Mouse (Mus musculus) bone marrow macrophage, adult 2 months (primary cell): ENCODE measurements around the gene Mbd5.

Source experiments
- CTCF ChIP-seq: IDR thresholded peaks from 2 replicates; pipeline ENCODE4 v1.5.1; 2012; ENCODE audit warnings: low read depth, mild to moderate bottlenecking, low read length, moderate library complexity
- POLR2A ChIP-seq: IDR thresholded peaks from 2 replicates; pipeline ENCODE4 v1.6.1; 2012; ENCODE audit warnings: mild to moderate bottlenecking, low read depth, low read length, borderline replicate concordance

DNA sequence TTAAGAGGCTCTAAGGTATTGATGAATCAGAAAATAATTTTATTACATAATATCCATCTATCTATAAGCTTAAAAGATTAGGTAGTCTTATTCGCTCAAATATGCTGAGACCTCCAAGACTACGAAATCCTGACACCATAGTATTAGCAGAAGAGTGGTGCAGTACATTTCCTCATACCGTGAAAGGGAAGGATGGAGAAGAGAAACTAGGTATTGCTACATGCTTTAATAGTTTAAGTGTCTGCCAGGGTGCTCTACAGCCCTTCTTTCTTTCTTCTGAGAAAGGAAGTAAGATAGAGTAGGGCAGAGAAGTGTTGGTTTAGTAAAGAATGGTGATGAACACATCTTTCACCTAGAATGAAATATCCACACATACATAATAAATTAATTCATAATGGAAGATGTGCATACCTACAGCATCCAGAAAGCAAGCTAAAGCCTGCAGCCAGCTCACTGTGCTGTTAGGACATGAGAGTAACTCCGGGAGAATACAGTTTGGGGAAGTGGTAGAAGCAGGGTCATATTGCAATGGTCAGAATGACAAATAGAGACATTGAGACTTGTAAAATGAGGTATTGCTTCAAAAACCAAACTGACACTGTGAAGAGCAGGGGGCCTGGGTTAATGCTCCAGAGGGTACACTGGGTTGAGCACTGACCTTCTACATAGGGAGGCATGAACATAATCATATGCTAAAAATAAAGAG is 326.9 kb downstream of the Mbd5 start:
- TF ChIP-seq CTCF (no peak), POLR2A (no peak)
